Mouse (Mus musculus) left cerebral cortex, postnatal 14 days (tissue): ENCODE results near the gene Fam133b. TPM values are rescaled to one million over a fixed set of nuclear protein-coding genes. Genes with fewer than 3 reads are reported as not detected.

Source experiments
- DNase-seq, 2 experiments: peaks; one replicate each; pipeline ENCODE4 v3.0.0; 2021 to 2022; ENCODE audit warnings: low spot score in 2 of 2, mixed read lengths in 1 of 2
- intact Hi-C: fragments of 180-260 bp; cut with DNase I; formaldehyde crosslinking; loops from one replicate; pipeline ENCODE4 v1.15.1; 2025
- long read RNA-seq, 2 experiments: library from polyadenylated mRNA; stranded (forward); transcript quantifications; one replicate each; pipeline ENCODE4 v2.0.0; 2021
- total RNA-seq, 2 experiments: library from RNA; stranded (reverse); gene quantifications; 2 replicates each; pipeline ENCODE4 v1.2.3; 2021

The Fam133b gene
- 10 to 100 TPM; 37.8 to 41.9 TPM for total RNA-seq
- long read RNA-seq, experiment 1, transcript Fam133b-201 (11 exons, 1,491 nt): major isoform, 40 of 52 reads
- long read RNA-seq, experiment 1, partial matches to known transcripts: 3 of 52 reads
- long read RNA-seq, experiment 1, other reads (novel, unspliced or antisense): 7 of 52 reads
- long read RNA-seq, experiment 2, transcript Fam133b-201 (11 exons, 1,491 nt): major isoform, 40 of 52 reads
- long read RNA-seq, experiment 2, partial matches to known transcripts: 3 of 52 reads
- long read RNA-seq, experiment 2, other reads (novel, unspliced or antisense): 4 of 52 reads

DNA sequence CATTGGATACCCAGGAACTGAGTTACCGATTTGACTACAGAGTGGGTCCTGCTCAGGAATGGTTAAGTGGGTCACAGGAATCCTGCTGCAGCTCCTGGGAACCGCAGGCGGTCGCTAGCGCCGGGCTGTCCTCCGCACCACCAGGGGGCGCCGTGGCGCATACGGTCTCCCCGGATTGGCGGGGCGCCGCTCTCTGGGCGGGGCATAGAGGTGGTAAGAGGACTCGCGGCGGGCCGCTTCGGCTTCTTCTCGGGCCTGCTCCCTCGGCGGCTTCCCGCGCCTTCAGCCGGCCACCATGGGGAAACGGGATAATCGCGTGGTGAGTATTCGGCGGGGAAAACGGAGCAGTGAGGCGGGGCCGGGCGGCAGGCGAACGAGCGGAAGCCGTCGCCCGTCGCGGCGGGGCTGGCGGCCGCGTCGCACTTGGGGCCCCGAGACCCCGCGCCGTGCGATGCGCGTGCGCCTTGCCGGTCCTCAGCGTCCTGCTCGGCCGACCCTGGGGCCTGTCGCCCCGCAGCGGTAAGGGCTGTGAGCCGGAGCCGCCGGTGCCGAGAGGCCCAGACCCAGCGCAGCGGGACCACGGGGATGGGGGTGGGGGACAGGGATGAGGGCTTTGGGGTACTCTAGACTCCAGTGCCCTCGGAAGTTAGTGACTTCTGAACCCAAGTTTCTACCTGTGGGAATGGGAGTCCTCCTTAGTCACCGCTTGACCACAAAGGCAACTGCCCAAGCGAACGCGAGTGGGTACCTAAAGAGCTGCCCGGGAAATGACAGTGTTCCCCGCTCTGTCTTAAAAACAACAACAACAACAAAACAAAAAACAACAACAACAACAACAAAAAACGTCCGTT is at the start of gene Fam133b:
TSS of gene Fam133b (plus strand) at position 205 of the 851 bp plus-strand sequence.
- DNase-seq: peak; percentile 96 to 98
- intact Hi-C loops: no loop called here

DNA sequence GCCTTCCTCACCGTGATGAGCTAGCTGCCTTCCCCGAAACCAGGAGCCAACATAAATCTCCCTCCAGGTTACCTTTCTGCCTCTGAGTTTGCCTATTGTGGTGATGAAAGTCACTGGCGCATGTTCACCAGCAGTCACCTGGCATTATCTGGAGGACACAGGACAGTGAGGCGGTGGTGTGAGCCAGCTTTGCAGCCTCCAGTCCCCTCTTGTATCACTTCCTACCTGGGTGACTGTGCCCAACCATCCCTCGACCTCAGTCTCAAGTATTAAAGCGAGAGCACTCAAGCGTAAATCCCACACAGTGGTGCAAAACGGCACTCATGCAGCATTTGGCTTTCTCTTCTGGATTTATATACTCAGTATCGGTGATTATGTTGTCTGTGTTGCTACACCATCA is 49.7 kb upstream of the Fam133b start:
- DNase-seq: no peak
- intact Hi-C loops: no loop called here

DNA sequence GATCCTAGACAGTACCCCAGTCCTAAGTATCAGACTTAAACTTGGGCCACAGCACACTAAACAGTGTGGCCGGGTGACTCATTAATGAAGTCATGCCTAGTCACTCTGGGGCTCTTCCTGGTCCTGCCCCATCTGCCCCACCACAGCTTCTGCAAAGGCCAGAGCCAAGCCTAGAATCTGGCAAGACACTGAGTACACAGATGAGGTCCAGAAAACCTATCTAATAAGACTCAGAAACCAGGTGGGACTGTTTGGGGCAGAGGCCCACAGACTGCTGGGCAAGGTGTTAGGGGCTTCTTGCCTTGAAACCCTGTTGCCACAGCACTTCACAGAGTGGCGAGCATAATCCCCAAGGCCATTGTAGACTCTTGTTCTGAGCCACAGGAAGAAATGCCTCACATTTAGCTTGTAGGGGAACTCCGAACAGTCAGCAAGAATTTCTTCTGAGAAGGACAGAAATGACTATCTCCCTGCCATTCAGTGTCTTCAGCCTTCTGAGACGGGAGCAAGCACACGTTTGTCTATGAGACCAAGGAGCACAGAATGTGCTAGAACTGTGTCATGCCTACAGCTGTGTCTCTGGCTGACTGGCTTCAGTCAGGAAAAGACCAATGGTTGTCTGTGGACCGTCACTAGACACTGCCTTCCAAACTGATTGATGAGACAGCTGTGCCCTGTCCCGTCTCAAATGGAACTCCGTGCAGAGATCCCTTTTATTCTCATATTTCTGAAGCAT is 49.0 kb upstream of the Fam133b start:
- DNase-seq: no peak
- intact Hi-C loops: no loop called here

DNA sequence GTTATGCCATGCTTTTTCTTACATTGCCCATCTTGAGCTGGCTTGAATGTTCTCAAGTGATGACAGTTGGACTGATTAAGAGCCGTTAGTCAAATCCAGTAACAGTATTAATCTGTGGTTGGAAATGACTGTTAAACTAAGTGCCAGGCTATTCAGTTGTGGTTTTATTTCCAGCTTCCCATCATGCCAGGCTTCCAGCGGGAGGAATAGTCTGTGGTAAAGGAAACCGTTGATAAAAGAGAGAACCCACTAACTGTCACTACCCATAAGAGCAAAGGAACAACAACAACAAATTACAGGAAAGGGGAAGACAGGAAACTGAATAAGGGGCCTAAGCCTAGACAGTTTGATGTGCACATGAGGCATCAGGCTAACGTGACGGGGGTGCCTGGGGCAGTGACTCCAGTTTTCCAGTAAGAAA is 46.1 kb upstream of the Fam133b start:
- intact Hi-C loops: no loop called here

DNA sequence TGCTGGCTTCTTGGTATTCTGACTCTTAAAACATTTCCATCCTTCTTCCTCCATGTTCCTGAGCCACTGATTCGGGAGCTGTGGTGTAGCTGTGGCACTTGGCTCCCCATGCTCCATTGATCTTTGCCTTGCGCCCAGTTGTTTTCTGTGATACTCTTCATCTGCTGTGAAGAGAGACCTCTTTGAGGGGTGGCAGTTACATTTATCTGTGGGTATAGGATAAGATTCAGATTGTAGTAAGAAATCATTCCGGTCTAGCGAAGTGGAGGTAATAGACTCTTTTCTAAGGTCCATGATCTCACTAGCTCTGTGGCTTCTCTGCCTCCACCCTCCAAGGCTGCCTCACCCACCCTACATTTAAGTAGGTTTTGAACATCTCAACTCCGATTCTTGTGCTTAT is 43.3 kb upstream of the Fam133b start:
- no peak for DNase-seq
- intact Hi-C loops: no loop called here

More for the DNA sequence above, 46.1 kb upstream of the Fam133b start:
- DNase-seq: no peak

DNA sequence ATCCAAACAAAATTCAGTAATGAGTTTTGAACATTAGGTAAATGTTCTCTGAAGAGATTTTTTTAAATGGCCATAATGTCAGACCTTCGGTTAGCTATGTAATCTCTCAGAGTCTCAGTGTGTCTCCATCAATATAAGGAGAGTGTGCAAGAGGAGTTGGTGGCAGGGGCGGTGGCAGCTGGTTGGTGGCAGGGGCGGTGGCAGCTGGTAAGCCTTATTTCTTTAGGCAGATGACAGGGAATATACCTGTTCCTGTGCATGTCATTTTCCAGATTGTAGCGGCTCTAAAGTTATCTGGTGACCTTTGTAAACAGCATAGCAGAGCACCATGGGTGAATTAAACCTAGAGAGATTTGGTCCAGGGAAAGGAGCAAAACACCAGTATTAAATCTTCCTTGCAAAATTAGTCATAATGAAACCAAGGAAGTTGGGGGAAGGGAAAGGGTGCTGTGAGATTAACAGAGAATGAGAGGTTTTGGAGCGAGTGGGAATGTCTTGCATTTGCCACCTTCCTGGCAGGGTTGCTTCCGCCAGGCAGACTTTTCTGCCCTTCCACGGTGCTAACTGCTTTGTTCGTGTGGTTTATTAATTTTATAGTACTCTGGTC is 42.6 kb upstream of the Fam133b start:
- intact Hi-C loops: no loop called here
- no peak for DNase-seq

DNA sequence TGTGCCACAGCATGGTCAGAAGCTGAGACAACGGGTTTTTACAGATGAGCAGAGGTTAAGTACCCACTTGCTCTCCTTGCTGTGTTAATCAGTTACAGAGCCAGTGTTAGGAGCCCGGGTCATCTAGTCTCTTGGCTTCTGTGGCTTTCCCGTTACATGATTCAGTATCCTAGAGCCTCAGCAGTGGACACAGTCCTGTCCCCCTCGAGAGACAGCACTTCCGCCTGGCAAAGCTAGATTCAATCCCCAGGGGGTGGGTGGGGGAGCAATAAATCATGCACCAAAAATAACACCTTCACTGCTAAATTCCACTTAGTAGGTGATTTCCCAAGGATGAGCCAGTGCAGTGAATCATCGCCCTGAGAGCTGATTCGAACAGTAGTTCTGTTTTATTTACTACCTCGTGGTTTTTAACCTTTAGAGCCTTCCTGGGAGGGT is 42.0 kb upstream of the Fam133b start:
- no peak for DNase-seq
- intact Hi-C loops: no loop called here

DNA sequence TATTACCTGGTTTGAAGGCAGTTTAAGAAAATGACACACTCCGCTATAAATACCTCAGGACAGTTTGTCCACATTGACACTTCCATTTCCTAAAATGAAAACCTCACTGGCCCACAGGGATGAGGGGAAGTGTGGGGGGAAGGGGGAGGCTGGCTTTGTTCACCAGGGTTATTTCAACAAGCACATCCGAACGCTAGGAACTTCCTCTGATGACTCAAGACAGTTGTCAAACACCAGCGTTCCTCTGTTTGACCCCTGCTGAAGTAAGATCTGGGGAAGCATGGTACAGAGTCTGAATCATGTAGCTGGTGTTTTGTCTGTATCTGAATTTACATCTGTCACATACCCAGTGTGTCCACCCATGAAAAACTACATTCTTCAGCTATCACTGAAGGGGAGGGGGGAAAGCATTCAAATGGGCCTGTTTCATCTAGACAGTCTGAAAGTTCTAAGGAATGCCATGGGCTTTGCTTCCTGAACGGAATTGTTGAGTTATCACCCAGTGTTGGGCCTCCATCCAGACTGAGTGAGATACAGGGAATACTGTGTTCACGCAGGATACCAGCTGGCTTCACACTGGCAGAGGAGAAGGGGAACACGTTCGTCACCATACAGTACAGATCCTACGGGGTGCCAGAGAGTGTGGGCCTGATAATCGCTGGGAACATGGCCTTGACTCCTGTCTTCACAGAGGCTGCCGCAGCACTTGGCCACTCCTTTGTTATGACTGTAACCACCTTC is 40.9 kb upstream of the Fam133b start:
- peak; percentile 49 to 75 for DNase-seq
- intact Hi-C loops: no loop called here

DNA sequence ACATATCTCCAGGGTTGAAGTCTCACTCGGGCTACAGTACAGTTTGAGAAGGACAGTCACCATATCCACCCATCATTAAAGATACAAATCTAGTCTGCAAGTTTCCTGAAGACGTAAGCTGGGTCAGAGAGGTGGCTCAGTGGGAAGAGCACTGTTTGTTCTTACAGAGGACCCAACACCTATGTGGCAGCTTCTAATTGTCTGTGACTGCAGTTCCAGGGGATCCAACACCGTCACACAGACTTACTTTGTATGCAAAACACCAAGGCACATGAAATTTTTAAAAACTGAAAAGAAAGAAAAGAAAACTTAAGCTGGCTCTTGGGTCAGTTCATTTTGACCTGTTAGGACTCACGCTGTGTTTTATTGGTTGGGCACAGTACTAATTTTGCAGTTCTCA is 40.3 kb upstream of the Fam133b start:
- DNase-seq: no peak
- intact Hi-C loops: no loop called here

DNA sequence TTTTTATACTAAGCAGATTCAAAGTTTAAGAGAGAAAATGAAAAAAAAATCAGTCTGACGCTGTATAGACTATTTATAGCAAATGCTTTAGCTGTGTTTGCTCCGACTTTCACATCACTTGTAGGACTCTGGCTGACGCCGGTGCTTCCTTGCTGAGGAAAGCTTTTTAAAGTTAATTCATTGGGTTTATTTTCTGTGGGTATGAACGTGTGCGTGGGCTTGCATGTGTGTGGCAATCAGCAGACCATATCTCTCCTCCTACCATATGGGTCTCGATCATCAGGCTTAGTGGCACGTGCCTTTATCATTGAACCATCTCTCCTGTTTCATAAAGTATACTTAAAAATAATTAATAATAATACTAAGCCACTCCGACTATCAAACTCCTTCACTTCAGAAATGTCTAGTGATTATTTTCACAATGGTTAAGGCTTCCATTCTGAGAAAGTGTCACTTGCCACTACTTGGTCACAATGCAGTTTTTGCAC is 39.8 kb upstream of the Fam133b start:
- intact Hi-C loops: no loop called here
- no peak for DNase-seq

DNA sequence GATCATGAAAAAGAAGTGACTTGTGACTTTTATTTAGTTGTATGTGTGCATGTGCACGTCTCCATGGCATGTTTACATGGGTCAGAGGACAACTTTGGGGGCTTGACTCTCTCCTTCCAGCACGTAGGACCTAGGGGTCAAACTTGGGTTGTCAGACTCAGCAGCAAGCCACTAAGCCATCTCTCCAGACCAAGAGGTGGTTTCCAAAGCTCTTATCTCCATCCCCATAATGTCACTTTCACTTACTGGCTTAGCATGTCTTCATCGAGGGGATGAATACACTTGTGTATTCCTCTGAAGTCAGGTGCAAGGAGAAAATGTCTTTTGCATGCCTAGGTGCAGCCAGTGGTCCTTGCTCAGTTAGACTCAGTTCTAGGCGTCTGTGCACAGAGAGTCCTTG is 39.2 kb upstream of the Fam133b start:
- DNase-seq: no peak
- intact Hi-C loops: no loop called here

DNA sequence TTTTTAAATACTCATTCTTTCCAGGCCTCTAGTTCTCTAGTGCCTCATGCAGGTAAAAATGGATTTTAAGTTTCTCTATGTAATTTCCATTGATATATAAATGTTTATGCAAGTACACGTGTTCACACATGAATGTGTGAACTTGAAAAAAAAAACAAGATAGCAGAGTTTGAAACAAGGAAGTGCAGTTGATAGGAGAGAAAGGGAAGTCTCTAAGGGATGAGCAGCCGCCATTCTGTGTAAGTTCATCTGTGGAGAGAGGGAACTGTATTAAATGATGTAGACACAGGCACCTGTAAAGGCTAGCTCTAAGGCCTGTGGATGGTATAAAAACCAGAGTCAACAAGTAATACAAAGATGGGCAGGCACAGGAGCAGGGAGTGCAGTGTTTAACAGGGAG is 38.1 kb upstream of the Fam133b start:
- DNase-seq: no peak
- intact Hi-C loops: no loop called here

DNA sequence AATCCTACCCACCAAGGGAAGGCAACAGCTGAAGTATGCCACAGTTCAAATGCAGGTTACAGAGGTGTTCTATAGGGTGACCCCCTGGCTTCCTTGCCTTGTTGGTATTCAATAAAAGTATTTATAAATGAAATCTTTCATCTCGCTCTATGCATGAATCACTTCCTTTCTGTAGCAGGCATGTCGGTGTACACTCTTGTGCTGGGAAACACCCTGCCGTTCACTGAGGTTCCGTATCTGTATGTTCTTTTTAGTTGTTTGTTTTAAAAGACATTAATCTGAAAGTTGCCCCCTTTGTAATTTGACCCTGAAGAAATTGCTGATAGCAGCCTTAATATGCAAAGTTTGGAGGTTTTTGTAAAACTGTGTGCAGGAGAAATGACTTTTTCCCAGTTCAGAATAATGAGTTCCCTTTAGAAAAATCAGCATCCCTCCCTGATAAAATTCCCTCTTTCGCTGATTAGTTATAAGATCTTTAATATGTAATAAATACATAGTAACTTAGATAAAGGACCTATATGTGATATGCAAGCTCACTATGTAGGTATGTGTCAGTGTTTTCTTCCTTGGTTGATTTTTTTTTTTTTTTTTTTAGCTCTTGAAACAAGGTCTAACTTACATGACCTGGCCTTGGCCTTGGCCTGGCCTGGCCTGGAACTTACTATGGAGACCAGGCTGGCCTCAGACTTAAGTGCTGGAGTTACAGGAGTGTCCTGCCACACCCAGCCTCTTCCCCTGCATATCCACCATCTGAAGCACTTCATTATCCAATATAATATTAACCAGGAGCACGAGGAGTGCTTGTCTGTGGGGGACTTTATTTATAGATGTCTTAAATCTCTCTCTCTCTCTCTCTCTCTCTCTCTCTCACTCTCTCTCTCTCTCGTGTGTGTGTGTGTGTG is 34.9 kb upstream of the Fam133b start:
- DNase-seq: no peak
- intact Hi-C loops: no loop called here

DNA sequence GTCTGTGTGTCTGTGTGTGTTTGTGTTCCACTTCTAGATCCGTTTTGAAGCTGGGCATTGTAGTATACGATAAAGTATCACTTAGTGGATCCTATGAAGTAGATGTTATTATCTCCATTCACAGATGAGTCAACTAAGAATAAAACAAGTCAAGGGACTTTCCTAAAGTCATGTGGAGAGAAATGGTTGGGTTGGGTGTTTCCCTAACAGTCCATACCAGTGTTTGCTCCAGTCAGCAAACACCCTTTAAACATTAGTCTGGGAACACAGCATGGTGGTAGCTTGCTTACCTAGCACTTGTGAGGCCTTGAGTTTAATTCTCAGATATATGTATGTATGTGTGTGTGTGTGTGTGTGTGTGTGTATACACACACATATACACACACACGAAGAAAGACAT is 34.1 kb upstream of the Fam133b start:
- intact Hi-C loops: no loop called here
- DNase-seq: no peak

DNA sequence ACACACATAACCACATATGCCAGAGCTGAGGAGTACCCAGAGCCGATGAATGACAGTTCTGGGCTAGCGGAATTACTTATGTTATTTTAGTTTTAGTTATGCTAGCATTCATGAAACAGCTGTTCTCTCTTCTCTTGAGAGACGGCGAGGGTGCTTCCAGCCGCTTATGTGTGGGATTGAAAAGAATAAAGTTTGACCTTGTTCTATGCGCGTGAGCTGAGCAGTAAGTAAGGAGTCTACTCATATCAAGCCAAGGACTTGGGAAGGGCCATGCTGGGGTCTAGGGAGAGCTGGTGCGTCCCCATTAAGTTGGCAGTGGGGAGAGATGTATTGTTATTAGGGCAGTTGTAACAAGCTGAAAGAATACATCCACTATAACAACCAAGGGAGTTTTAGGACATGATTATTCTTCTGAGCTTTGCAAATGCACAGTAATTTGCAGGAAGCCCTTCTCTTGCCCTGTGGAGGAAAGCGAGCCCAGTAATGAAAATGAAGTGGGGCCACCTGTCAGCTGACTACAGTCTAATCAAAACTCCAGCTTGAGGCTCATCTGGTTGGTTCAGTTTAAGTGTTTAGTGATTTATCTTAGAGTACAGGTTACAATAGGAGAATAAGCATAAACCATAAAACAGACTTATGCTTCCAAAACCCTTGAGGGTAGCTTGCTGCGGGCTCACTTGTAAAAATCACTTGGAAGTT is 32.4 kb upstream of the Fam133b start:
- peak in 1 of 2 experiments; percentile 46 for DNase-seq
- intact Hi-C loops: loop anchor here (10.0 kb wide), 2 partner anchors 286 to 366 kb away; no protein-coding TSS in a partner anchor

DNA sequence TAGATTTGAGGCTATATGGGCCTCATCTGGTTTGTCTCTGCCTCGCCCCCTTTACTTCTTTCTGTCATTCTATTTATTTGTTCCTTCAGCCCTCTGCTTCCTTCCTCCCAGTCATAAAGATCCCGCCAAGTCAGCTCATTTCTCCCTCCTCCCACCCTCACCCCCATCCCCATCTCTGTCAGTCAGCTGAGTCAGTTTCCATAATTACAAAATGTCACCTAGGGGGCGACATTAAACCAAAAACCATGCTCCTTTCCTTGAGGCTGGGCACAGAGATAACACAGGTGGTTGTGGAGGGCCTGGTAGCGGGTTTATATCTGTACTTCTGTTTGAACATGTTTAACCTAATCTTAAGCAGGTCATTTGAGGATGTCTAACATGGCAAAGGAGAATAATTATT is 31.0 kb upstream of the Fam133b start:
- intact Hi-C loops: loop anchor here (10.0 kb wide), 2 partner anchors 288 to 368 kb away; no protein-coding TSS in a partner anchor

DNA sequence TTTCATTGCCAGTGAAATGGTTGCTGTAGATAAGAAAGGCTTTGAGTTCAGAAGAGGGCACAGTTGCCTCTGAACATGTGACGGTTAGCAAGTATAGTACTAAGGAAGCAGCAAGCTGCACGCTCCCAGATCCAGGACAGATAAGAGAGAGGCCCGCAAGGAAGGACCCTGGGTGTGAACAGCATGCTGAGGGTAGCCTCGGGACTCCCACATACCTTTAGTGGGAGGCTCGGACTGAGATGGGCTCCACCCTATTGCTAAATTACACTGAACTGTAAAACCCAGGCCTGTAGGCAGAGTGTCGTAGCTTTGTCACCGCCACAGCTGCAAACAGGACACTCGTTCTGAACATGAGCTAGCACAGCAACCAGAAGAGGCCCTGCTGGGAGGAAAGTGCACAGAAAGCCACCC is 28.7 kb upstream of the Fam133b start:
- no peak for DNase-seq
- intact Hi-C loops: loop anchor here (2.0 to 10.0 kb wide), 3 partner anchors 172 to 370 kb away; no protein-coding TSS in a partner anchor

More for the DNA sequence above, 31.0 kb upstream of the Fam133b start:
- DNase-seq: no peak
